Mouse (Mus musculus) heart, postnatal 36 days (tissue): Measurements from ENCODE around the gene Prg4. TPM values are rescaled to one million over a fixed set of nuclear protein-coding genes. Genes with fewer than 3 reads are reported as not detected.
A peak's percentile ranks its signal among the peaks of the same experiment; 100 is the strongest.

Experiments used
- DNase-seq, 2 experiments: peaks; one replicate each; pipeline ENCODE4 v3.0.0; 2021 to 2022
- intact Hi-C: fragments of 180-260 bp; cut with DNase I; formaldehyde crosslinking; loops from one replicate; pipeline ENCODE4 v1.15.1; 2025
- total RNA-seq, 2 experiments: library from RNA; stranded (reverse); gene quantifications; 2 replicates each; pipeline ENCODE4 v1.2.3; 2021

Prg4 gene
- 10 to 100 TPM; 13.8 to 16.7 TPM for total RNA-seq

DNA sequence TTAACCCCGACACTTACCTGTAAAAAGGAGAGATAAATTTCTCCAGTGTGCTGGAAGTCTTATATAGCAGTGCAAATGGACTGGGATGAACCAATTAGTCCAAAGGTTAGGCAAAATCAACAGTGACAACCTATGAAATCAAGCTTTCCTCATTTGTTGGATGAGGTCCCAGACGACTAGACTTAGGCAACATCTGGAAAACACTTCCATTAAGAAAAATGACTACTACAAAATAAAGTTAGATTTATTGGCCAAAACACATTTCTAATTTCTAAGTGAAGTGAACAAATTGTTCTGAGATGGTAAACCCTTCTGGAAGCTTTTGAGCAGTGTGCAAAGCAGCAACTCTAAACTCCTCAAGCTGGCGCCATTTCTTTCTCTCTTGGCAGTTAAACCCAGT is at the start of gene Prg4:
Gene Prg4 (minus strand): TSS at position 34 of the 400 bp plus-strand sequence.
- no peak for DNase-seq
- intact Hi-C loops = no loop called here

- intact Hi-C loops = no loop called here
- no peak for DNase-seq
These were observed 47.1 kb upstream of the Prg4 start for GRCm38 (mm10) chr1:150513041-150513440.

DNA sequence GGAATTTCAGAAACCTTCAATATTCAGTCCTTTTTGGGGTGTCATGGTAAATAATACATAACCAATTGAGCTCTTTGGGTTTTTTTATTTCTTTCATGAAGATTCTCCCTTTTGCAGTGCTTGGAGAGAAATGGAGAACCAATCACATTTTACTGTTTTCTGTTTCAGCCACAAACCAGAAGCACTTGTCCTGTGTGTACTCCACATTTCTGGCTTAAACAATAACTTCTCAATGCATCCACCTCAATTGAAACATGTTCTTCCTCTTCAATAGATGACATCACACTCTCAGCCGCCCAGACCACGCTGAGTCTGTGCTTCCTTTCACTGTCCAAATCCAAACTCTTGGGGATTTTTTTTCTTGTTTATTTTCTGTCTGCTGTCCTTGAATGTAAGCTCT is 39.8 kb upstream of the Prg4 start:
- intact Hi-C loops = no loop called here
- no peak for DNase-seq

DNA sequence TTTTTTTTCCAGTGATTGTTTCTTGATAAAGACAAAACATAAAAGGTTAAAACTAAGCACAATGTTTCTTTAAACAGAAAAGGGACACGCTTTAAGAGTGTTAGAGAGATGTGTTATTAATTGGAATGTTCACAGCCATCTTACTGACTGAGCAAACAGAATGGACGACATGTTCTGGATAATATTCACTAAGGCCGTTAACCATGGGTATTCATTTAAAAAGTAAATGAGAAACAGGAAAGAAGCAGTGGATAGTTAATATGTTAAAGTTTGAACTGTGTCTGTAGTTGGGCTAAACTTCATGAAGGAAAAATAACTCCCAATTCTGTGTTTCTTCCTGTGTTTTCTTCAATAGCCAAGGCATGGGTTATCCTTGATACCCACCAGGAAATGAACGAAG is 37.4 kb upstream of the Prg4 start:
- intact Hi-C loops = no loop called here
- DNase-seq = no peak

DNA sequence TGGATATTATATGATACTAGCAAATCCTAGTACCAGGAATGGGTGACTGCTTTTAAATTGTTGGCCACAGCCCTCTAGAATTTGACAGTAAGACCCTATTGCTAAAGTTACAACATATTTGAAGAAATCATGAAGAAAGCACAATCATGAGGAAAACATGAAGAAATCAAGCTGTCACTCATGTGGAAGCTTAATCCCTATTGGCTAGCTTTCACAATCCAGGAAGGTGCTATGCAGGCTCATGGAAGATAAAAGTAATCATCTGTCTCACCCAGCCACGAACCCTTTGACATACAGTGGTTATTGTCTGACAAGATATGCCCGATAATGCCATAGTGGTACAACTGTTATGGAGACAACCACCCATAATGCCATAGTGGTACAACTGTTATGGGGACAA is 32.2 kb upstream of the Prg4 start:
- intact Hi-C loops = loop anchor here (5.0 kb wide), 1 partner anchor 46 kb away; no protein-coding TSS in a partner anchor
- DNase-seq = no peak

GRCm38 (mm10) chr1:150497690-150498089 is 31.7 kb upstream of the Prg4 start:
- intact Hi-C loops = loop anchor here (5.0 kb wide), 1 partner anchor 45 kb away; no protein-coding TSS in a partner anchor
- DNase-seq = peak in 1 of 2 experiments; percentile 16

DNA sequence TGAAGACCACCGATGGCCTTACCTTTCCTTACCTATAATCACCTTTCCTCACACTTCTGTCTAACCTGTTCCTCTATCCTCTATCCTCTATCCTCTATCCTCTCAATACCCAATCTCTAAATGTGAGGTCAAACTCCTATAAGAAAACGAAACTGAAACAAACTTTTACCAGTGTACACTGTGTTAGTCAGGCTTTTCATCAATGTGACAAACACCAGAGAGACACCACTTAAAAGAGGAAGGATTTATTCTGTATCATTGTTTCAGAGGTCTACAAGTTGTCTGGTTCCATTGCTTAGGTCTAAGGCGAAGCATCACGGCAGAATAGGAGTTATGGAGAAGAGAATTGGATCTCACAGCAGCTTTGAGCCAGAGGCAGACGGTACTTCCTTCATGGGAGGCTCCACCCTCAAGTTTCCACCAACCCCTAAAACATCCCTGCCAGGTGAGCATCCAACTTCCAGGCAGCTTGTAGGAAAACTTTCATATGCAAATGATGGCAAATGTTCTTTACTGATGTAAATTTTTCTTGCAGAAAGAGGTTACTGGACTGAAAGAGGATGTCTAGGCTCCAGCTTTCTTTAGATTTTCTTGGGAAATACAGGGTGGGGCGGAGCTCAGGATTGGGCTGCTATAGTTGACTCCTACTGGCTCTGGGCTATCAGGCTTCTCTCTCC is 30.8 kb upstream of the Prg4 start:
- no peak for DNase-seq
- intact Hi-C loops = loop anchor here (5.0 kb wide), 1 partner anchor 44 kb away; no protein-coding TSS in a partner anchor

- intact Hi-C loops = no loop called here
- no peak for DNase-seq
These were observed 23.2 kb upstream of the Prg4 start for GRCm38 (mm10) chr1:150489148-150489547.

DNA sequence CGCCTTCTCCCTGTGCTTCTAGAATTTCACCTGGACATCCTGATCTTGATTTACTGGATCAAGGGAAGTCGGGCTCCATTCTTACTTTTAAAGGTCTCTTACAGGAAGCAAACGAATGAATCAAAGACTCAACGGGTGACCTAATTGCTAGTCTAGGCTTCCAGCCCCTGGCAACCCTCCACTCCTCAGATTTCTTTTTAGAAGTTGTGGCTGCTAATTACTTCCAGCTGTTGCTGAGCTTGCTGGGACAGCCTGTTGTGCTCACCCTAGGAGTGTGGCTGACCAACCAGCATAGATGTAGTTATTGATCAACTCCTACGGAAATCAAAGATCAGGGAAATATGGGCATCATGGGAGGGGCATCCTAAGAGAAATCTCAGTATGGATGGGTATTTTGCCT is 14.7 kb upstream of the Prg4 start:
- intact Hi-C loops = no loop called here
- DNase-seq = peak; percentile 43 to 57

DNA sequence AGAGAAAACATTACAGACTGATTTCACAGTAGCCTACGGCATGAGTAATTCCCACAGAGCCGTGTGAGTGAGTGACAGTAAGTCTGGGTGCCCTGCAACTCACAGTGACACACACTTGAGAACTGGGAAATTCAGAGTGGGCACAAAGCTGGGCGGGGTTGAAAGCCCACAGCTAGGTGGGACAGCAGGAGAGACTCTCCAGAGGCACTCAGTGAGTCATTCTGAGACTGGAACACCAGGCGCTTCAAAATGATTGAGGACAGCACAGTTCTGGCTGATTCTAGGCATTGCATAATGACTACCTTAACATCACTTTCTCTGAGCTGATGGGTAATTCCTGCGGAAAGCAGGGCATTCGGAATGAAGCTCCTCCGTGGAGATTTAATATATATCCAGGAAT is 6.6 kb upstream of the Prg4 start:
- no peak for DNase-seq
- intact Hi-C loops = no loop called here

DNA sequence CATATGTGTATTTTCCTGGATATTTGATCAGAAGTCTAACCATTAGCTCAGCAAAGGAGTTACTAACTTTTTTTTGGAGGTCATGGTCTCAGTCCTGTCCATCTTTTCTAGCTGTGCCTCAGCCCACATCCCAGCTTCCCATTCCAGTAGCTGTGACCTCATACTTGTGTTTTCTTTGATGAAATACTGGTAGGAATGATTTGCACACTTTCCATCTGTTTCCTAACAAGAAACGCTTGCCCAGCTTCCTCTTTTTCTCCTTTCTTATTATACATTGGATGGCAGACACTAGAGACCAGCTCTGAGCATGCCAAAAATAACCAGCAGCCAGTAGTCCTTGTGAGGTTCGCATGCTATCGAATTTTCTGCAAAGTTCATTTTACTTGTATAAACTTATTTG is 4.0 kb upstream of the Prg4 start:
- intact Hi-C loops = no loop called here
- no peak for DNase-seq

DNA sequence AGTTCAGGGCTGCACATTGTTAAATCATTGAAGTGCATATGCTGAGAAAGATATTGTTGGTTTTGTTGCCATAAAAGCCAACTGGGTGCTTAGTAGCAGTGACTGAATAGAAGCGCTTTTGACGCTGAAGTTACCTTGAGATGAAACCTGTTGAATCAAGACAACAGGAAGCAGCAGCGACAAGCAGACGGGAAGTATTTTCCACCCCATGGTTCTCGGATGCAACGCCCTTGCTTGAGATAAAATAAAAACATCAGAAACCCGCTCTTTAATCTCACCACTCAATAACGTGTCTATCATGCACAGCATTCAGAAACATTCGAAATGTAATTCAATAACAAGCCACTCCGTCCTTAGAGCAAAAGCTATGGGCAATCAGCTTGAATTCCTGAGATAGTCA is 601 bp downstream of the Prg4 start:
- intact Hi-C loops = no loop called here

GRCm38 (mm10) chr1:150463691-150464090 is 2.3 kb downstream of the Prg4 start:
- intact Hi-C loops = no loop called here
- DNase-seq = no peak

More for the DNA sequence above, 601 bp downstream of the Prg4 start:
- DNase-seq = no peak

DNA sequence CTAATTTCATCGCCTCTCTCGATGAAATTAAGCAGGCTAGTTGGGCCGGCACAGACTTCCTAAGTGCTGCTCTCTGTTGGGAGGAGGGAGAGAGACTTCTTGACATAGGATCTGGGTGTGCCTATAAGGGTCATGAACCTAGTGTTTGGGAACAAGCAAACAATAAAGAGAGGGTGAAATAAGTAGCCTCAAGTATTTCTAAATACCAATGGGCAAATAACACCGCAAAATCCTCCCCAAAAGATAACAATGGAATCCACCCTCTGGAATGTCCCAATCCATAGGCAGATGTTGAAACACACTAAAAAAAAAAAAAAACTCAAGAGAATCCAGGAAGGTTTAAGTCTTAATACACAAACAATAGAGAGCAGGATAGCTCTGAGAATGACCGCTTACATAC is 2.9 kb downstream of the Prg4 start:
- DNase-seq = no peak
- intact Hi-C loops = no loop called here

DNA sequence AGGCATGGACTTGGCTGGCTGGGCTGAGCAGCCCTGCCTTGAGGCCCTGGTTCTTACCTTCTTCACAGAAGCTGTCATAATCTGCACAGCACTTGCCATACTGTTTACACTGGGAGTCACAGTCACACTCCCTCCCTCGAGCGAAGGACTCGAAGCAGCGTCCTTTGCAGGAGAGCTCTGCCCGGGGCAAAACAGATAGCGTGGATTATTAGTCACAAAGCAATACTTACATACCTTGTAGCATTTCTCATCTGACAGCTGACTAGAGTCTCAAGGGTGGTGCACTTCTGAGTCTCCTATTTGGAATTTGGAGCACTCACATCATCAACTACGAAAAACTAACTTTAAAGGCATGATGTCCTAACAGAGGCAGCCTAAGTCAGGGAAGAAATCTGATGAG is 5.4 kb downstream of the Prg4 start:
- intact Hi-C loops = no loop called here
- no peak for DNase-seq

DNA sequence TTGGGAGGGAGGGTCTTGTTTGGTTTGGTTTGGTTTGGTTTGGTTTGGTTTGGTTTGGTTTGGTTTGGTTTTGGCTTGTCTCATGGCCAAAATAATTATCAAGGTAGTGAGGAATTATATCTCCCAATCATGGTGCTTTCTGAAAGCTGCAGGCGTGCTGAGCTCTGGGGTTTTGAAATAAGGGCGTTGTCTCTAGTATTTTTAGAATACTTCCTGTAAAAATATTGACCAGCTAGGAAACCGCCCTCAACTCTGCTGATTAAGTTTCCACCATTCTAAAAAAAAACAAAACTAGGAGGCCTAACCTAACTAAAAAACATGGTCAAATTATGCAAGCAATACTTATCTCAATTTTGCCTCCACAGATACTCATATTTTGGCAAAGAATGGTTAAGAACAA is 6.4 kb downstream of the Prg4 start:
- intact Hi-C loops = no loop called here
- DNase-seq = no peak

GRCm38 (mm10) chr1:150458977-150459376 is 7.0 kb downstream of the Prg4 start:
- no peak for DNase-seq
- intact Hi-C loops = no loop called here

GRCm38 (mm10) chr1:150441731-150442130 is 24.2 kb downstream of the Prg4 start:
- no peak for DNase-seq
- intact Hi-C loops = loop anchor here (2.0 to 10.0 kb wide), 3 partner anchors 15 to 153 kb away; no protein-coding TSS in a partner anchor

- intact Hi-C loops = no loop called here
- DNase-seq = no peak
These were observed 27.3 kb downstream of the Prg4 start for GRCm38 (mm10) chr1:150438641-150439040.

DNA sequence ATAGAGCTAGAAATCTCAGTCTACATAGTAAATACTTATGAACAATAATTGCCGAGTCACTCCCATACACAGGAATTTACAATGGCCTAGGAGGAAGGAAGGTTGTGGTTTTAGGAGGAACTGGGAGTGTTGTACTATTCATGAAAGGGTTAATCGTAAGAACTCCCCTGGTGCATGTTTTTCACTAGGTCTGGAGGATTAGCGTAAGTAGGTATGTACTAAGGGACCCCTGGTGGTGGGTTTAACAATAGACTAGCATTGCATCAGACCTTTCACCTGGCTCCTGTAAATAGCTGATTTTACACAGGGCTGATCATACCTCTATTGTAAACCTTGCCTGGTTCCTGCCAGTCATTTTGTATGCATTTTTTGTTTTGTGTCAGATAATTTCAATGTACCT is 39.7 kb downstream of the Prg4 start:
- DNase-seq = no peak
- intact Hi-C loops = loop anchor here (2.0 kb wide), 1 partner anchor 17 kb away; no protein-coding TSS in a partner anchor

GRCm38 (mm10) chr1:150425665-150426064 is 40.3 kb downstream of the Prg4 start:
- DNase-seq = peak; percentile 15 to 19
- intact Hi-C loops = loop anchor here (2.0 kb wide), 1 partner anchor 17 kb away; no protein-coding TSS in a partner anchor

DNA sequence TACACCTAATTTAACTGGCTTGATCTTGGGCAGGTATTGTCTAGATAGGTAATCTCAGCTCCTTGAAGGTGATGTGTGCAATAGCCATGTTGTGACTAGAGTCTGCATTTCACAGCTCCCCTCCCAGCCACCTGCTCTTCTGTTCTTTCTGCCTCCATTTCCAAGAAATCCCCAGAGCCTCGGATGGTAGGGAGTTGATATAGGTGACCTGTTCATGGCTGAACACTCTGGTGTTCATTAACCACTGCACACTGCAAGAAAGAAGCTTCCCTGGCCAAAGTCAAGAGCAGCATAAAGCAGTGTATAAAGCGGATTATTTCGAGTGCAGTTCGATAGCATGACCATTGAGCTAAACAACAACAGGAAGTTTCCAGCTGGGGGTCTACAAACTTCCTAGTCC is 47.5 kb downstream of the Prg4 start:
- DNase-seq = no peak
- intact Hi-C loops = no loop called here

DNA sequence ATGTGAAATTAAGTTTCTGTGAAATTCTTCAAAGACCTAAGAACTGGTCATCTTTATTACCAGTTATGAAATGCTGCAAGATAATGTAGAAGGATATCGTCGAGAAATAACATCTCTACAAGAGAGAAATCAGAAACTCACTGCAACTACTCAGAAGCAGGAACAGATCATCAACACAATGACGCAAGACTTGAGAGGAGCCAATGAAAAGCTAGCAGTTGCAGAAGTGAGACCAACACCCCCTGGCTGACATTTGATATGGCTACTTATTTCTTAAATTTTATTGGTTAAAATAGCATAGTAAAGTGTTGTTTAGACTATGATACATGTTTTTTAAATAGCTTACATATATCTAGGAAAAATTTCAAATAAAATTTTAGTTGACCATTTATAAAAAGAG is 50.0 kb downstream of the Prg4 start:
- no peak for DNase-seq
- intact Hi-C loops = no loop called here
